Mouse (Mus musculus): ENCODE data around the gene Spata13. TPM values are rescaled to one million over a fixed set of nuclear protein-coding genes. Genes with fewer than 3 reads are reported as not detected.

The Spata13 gene
- polyA plus RNA-seq, 1 experiment from 2014 or later: 50.1 TPM

GRCm38 (mm10) chr14:60621076-60621475 is 12.7 kb upstream of the Spata13 start:
- Histone ChIP-seq H3K27me3 (no peaks in the 10 kb centered on the region), H3K4me3 (no peak overlapping the region), H3K36me3 (no peaks in the 10 kb centered on the region), H3K27ac (replicated peaks) (no peak overlapping the region), H3K4me2 (replicated peaks) (no peak overlapping the region), H3K9ac (replicated peaks) (no peak overlapping the region), H3K9me3 (no peaks in the 10 kb centered on the region), H3K4me1 (no peaks in the 10 kb centered on the region)
- no peak for ATAC-seq (replicated peaks)
- WGBS: 62% methylated on average over 9 of the region's 9 CpGs

- no peaks in the 10 kb centered on the region for H3K36me3 ChIP-seq
- no peak overlapping the region for H3K4me2 ChIP-seq (replicated peaks)
- H3K4me1 ChIP-seq: no peaks in the 10 kb centered on the region
- H3K9ac ChIP-seq (replicated peaks): no peak overlapping the region
- WGBS: 89% methylated on average over 6 of the region's 6 CpGs
- H3K4me3 ChIP-seq: no peak overlapping the region
- no peak overlapping the region for H3K27ac ChIP-seq (replicated peaks)
- H3K27me3 ChIP-seq: no peaks in the 10 kb centered on the region
- no peak for ATAC-seq (replicated peaks)
- no peaks in the 10 kb centered on the region for H3K9me3 ChIP-seq
Measured at GRCm38 (mm10) chr14:60625486-60625885, 8.3 kb upstream of the Spata13 start.

- Histone ChIP-seq H3K27ac (replicated peaks) (no peak overlapping the region), H3K9ac (replicated peaks) (no peak overlapping the region), H3K36me3 (no peaks in the 10 kb centered on the region), H3K9me3 (no peaks in the 10 kb centered on the region), H3K4me3 (no peak overlapping the region), H3K4me2 (replicated peaks) (no peak overlapping the region), H3K27me3 (no peaks in the 10 kb centered on the region), H3K4me1 (peaks cover 8% of the 10 kb centered on the region)
- WGBS: 75% methylated on average over 9 of the region's 9 CpGs
- no peak for ATAC-seq (replicated peaks)
Measured at GRCm38 (mm10) chr14:60629887-60630460, 3.8 kb upstream of the Spata13 start.

- Histone ChIP-seq H3K4me2 (replicated peaks) (no peak overlapping the region), H3K4me3 (no peak overlapping the region), H3K27ac (replicated peaks) (no peak overlapping the region), H3K9me3 (no peaks in the 10 kb centered on the region), H3K4me1 (peaks cover 18% of the 10 kb centered on the region), H3K36me3 (no peaks in the 10 kb centered on the region), H3K27me3 (no peaks in the 10 kb centered on the region), H3K9ac (replicated peaks) (no peak overlapping the region)
- 88% methylated on average over 4 of the region's 4 CpGs for WGBS
- no peak for ATAC-seq (replicated peaks)
Measured at GRCm38 (mm10) chr14:60630981-60631380, 2.8 kb upstream of the Spata13 start.

- Histone ChIP-seq H3K36me3 (no peaks in the 10 kb centered on the region), H3K4me3 (peak overlapping the region; percentile 85), H3K4me1 (peaks cover 56% of the 10 kb centered on the region), H3K27me3 (no peaks in the 10 kb centered on the region), H3K4me2 (replicated peaks) (peak overlapping the region; percentile 88), H3K27ac (replicated peaks) (peak overlapping the region; percentile 61), H3K9ac (replicated peaks) (peak overlapping the region; percentile 67), H3K9me3 (no peaks in the 10 kb centered on the region)
- 0% methylated on average over 45 of the region's 45 CpGs for WGBS
- peak; percentile 51; the same call in 1 of the 2 replicates for ATAC-seq (replicated peaks)
Measured at GRCm38 (mm10) chr14:60634877-60635771, 1.3 kb downstream of the Spata13 start.

GRCm38 (mm10) chr14:60635911-60636607 is 2.3 kb downstream of the Spata13 start:
- Histone ChIP-seq H3K36me3 (no peaks in the 10 kb centered on the region), H3K9me3 (no peaks in the 10 kb centered on the region), H3K4me3 (peak overlapping the region; percentile 85), H3K27me3 (no peaks in the 10 kb centered on the region), H3K27ac (replicated peaks) (peak overlapping the region; percentile 61), H3K4me1 (peaks cover 61% of the 10 kb centered on the region), H3K9ac (replicated peaks) (peak overlapping the region; percentile 67), H3K4me2 (replicated peaks) (peak overlapping the region; percentile 88)
- WGBS: 2% methylated on average over 14 of the region's 14 CpGs
- ATAC-seq (replicated peaks): no peak

- ATAC-seq (replicated peaks): no peak
- Histone ChIP-seq H3K4me1 (peaks cover 66% of the 10 kb centered on the region), H3K9me3 (no peaks in the 10 kb centered on the region), H3K36me3 (no peaks in the 10 kb centered on the region), H3K27ac (replicated peaks) (peak overlapping the region; percentile 61; the same call in 1 of the 2 replicates), H3K4me3 (peak overlapping the region; percentile 85), H3K4me2 (replicated peaks) (peak overlapping the region; percentile 88), H3K27me3 (no peaks in the 10 kb centered on the region), H3K9ac (replicated peaks) (peak overlapping the region; percentile 67; the same call in 1 of the 2 replicates)
- whole genome bisulfite sequencing: 12% methylated on average over 2 of the region's 2 CpGs
Measured at GRCm38 (mm10) chr14:60636608-60636980, 2.8 kb downstream of the Spata13 start.

- Histone ChIP-seq H3K27me3 (no peaks in the 10 kb centered on the region), H3K9me3 (no peaks in the 10 kb centered on the region), H3K4me3 (peak overlapping the region; percentile 85), H3K4me1 (peaks cover 70% of the 10 kb centered on the region), H3K36me3 (no peaks in the 10 kb centered on the region), H3K4me2 (replicated peaks) (peak overlapping the region; percentile 88), H3K27ac (replicated peaks) (peak overlapping the region; percentile 45; the same call in 1 of the 2 replicates), H3K9ac (replicated peaks) (no peak overlapping the region; the same call in 1 of the 2 replicates)
- WGBS: 25% methylated on average over 9 of the region's 9 CpGs
- no peak for ATAC-seq (replicated peaks)
Measured at GRCm38 (mm10) chr14:60636996-60637395, 3.2 kb downstream of the Spata13 start.

GRCm38 (mm10) chr14:60638159-60638558 is 4.4 kb downstream of the Spata13 start:
- no peaks in the 10 kb centered on the region for H3K36me3 ChIP-seq
- no peak overlapping the region for H3K27ac ChIP-seq (replicated peaks)
- no peak overlapping the region for H3K4me3 ChIP-seq
- no peak for ATAC-seq (replicated peaks)
- peaks cover 82% of the 10 kb centered on the region for H3K4me1 ChIP-seq
- no peaks in the 10 kb centered on the region for H3K9me3 ChIP-seq
- H3K27me3 ChIP-seq: no peaks in the 10 kb centered on the region
- WGBS: 65% methylated on average over 8 of the region's 8 CpGs
- H3K9ac ChIP-seq (replicated peaks): no peak overlapping the region; the same call in 1 of the 2 replicates
- H3K4me2 ChIP-seq (replicated peaks): peak overlapping the region; percentile 88

- ATAC-seq (replicated peaks): no peak
- peaks cover 88% of the 10 kb centered on the region for H3K4me1 ChIP-seq
Measured at GRCm38 (mm10) chr14:60639195-60639594, 5.4 kb downstream of the Spata13 start.

GRCm38 (mm10) chr14:60641120-60641519 is 7.3 kb downstream of the Spata13 start:
- peaks cover 83% of the 10 kb centered on the region for H3K4me1 ChIP-seq
- no peaks in the 10 kb centered on the region for H3K36me3 ChIP-seq
- no peaks in the 10 kb centered on the region for H3K27me3 ChIP-seq
- peak overlapping the region; percentile 14; the same call in 1 of the 2 replicates for H3K27ac ChIP-seq (replicated peaks)
- H3K9ac ChIP-seq (replicated peaks): no peak overlapping the region
- 62% methylated on average over 6 of the region's 6 CpGs for WGBS
- no peak overlapping the region for H3K4me2 ChIP-seq (replicated peaks)
- no peak overlapping the region for H3K4me3 ChIP-seq
- ATAC-seq (replicated peaks): no peak
- no peaks in the 10 kb centered on the region for H3K9me3 ChIP-seq

More at GRCm38 (mm10) chr14:60639195-60639594, 5.4 kb downstream of the Spata13 start:
- no peak overlapping the region for H3K4me2 ChIP-seq (replicated peaks)
- H3K9ac ChIP-seq (replicated peaks): no peak overlapping the region
- 84% methylated on average over 9 of the region's 9 CpGs for WGBS
- H3K4me3 ChIP-seq: no peak overlapping the region
- H3K27me3 ChIP-seq: no peaks in the 10 kb centered on the region
- no peaks in the 10 kb centered on the region for H3K36me3 ChIP-seq
- H3K27ac ChIP-seq (replicated peaks): no peak overlapping the region
- H3K9me3 ChIP-seq: no peaks in the 10 kb centered on the region

- Histone ChIP-seq H3K27me3 (no peaks in the 10 kb centered on the region), H3K36me3 (no peaks in the 10 kb centered on the region), H3K9ac (replicated peaks) (no peak overlapping the region), H3K27ac (replicated peaks) (peak overlapping the region; percentile 67), H3K4me3 (no peak overlapping the region), H3K4me2 (replicated peaks) (0 out of 2 replicates have a peak overlapping the region, but pooled peaks have one; percentile 2), H3K9me3 (no peaks in the 10 kb centered on the region), H3K4me1 (peaks cover 78% of the 10 kb centered on the region)
- ATAC-seq (replicated peaks): no peak
- WGBS: 56% methylated on average over 1 of the region's 1 CpGs
Measured at GRCm38 (mm10) chr14:60642131-60642530, 8.3 kb downstream of the Spata13 start.

Measured in forebrain, embryonic 15.5 days (tissue).